Mouse (Mus musculus): ENCODE measurements at regions not wholly inside any gene's neighbourhood (a gene's known extent, or its start where the extent isn't known, plus 50 kb on each side); places are given as distances from the start of the nearest gene placed in this dataset.
"Not testable (repeated sequence)": the region's sequence is repeated elsewhere in the genome, so short reads cannot be mapped to it uniquely, and the experiment has no call there.

- WGBS, result 65% methylated on average over 5 of the region's 5 CpGs
- Histone ChIP-seq H3K9ac (ENCODE audit: low read length) (no peak overlapping the region), H3K4me2 (ENCODE audit: low read depth, severe bottlenecking) (no peak overlapping the region), H3K27me3 (ENCODE audit: control insufficient read depth, insufficient read depth, low read length) (no peaks in the 10 kb centered on the region), H3K27ac (replicated peaks; ENCODE audit: low read depth, low read length) (no peak overlapping the region), H3K9me3 (ENCODE audit: control insufficient read depth, low read length) (no peaks in the 10 kb centered on the region), H3K36me3 (ENCODE audit: control insufficient read depth, insufficient read depth, low read length) (no peaks in the 10 kb centered on the region), H3K4me1 (ENCODE audit: control insufficient read depth, insufficient read depth, low read length) (no peaks in the 10 kb centered on the region), H3K4me3 (ENCODE audit: low read depth, low read length) (no peak overlapping the region)
- ATAC-seq (ENCODE audit: insufficient number of reproducible peaks, low FRiP score, low TSS enrichment, low read depth) (no peak), DNase-seq (ENCODE audit: low spot score) (peak; percentile 66)
These were observed 84.5 kb upstream of the C9orf72 start for GRCm38 (mm10) chr4:35310396-35310977.

GRCm38 (mm10) chr4:35308221-35308620 is 82.2 kb upstream of the C9orf72 start:
- H3K4me1 ChIP-seq (ENCODE audit: control insufficient read depth, insufficient read depth, low read length), result no peaks in the 10 kb centered on the region
- H3K27me3 ChIP-seq (ENCODE audit: control insufficient read depth, insufficient read depth, low read length), result no peaks in the 10 kb centered on the region
- no peak overlapping the region for H3K9ac ChIP-seq (ENCODE audit: low read length)
- DNase-seq (ENCODE audit: low spot score) (no peak), ATAC-seq (ENCODE audit: insufficient number of reproducible peaks, low FRiP score, low TSS enrichment, low read depth) (no peak)
- no peak overlapping the region for H3K4me2 ChIP-seq (ENCODE audit: low read depth, severe bottlenecking)
- H3K9me3 ChIP-seq (ENCODE audit: control insufficient read depth, low read length), result no peaks in the 10 kb centered on the region
- no peak overlapping the region for H3K27ac ChIP-seq (replicated peaks; ENCODE audit: low read depth, low read length)
- no peaks in the 10 kb centered on the region for H3K36me3 ChIP-seq (ENCODE audit: control insufficient read depth, insufficient read depth, low read length)
- 71% methylated on average over 5 of the region's 5 CpGs for WGBS
- no peak overlapping the region for H3K4me3 ChIP-seq (ENCODE audit: low read depth, low read length)

- H3K27me3 ChIP-seq (ENCODE audit: control insufficient read depth, insufficient read depth, low read length), result no peaks in the 10 kb centered on the region
- ATAC-seq (ENCODE audit: insufficient number of reproducible peaks, low FRiP score, low TSS enrichment, low read depth) (no peak), DNase-seq (ENCODE audit: low spot score) (no peak)
- 77% methylated on average over 1 of the region's 1 CpGs for WGBS
- no peaks in the 10 kb centered on the region for H3K36me3 ChIP-seq (ENCODE audit: control insufficient read depth, insufficient read depth, low read length)
- no peak overlapping the region for H3K4me3 ChIP-seq (ENCODE audit: low read depth, low read length)
- no peak overlapping the region for H3K27ac ChIP-seq (replicated peaks; ENCODE audit: low read depth, low read length)
- no peak overlapping the region for H3K4me2 ChIP-seq (ENCODE audit: low read depth, severe bottlenecking)
- H3K9me3 ChIP-seq (ENCODE audit: control insufficient read depth, low read length), result no peaks in the 10 kb centered on the region
- no peak overlapping the region for H3K9ac ChIP-seq (ENCODE audit: low read length)
- no peaks in the 10 kb centered on the region for H3K4me1 ChIP-seq (ENCODE audit: control insufficient read depth, insufficient read depth, low read length)
These were observed 79.2 kb upstream of the C9orf72 start for GRCm38 (mm10) chr4:35305210-35305609.

- no peaks in the 10 kb centered on the region for H3K4me1 ChIP-seq (ENCODE audit: control insufficient read depth, insufficient read depth, low read length)
- H3K4me3 ChIP-seq (ENCODE audit: low read depth, low read length), result no peak overlapping the region
- H3K4me2 ChIP-seq (ENCODE audit: low read depth, severe bottlenecking), result no peak overlapping the region
- DNase-seq (ENCODE audit: low spot score) (no peak), ATAC-seq (ENCODE audit: insufficient number of reproducible peaks, low FRiP score, low TSS enrichment, low read depth) (no peak)
- WGBS, result 67% methylated on average over 2 of the region's 2 CpGs
- no peaks in the 10 kb centered on the region for H3K9me3 ChIP-seq (ENCODE audit: control insufficient read depth, low read length)
- no peaks in the 10 kb centered on the region for H3K27me3 ChIP-seq (ENCODE audit: control insufficient read depth, insufficient read depth, low read length)
- H3K36me3 ChIP-seq (ENCODE audit: control insufficient read depth, insufficient read depth, low read length), result no peaks in the 10 kb centered on the region
- no peak overlapping the region for H3K27ac ChIP-seq (replicated peaks; ENCODE audit: low read depth, low read length)
- H3K9ac ChIP-seq (ENCODE audit: low read length), result no peak overlapping the region
These were observed 74.9 kb upstream of the C9orf72 start for GRCm38 (mm10) chr4:35300848-35301247.

GRCm38 (mm10) chr4:35300374-35300773 is 74.4 kb upstream of the C9orf72 start:
- H3K27ac ChIP-seq (replicated peaks; ENCODE audit: low read depth, low read length); ATAC-seq (ENCODE audit: insufficient number of reproducible peaks, low FRiP score, low TSS enrichment, low read depth); H3K9me3 ChIP-seq (ENCODE audit: control insufficient read depth, low read length); H3K27me3 ChIP-seq (ENCODE audit: control insufficient read depth, insufficient read depth, low read length); H3K4me2 ChIP-seq (ENCODE audit: low read depth, severe bottlenecking); H3K9ac ChIP-seq (ENCODE audit: low read length); H3K36me3 ChIP-seq (ENCODE audit: control insufficient read depth, insufficient read depth, low read length); H3K4me3 ChIP-seq (ENCODE audit: low read depth, low read length); H3K4me1 ChIP-seq (ENCODE audit: control insufficient read depth, insufficient read depth, low read length); DNase-seq (ENCODE audit: low spot score): not testable (repeated sequence)
- WGBS, result 87% methylated on average over 4 of the region's 4 CpGs

- no peak overlapping the region for H3K4me2 ChIP-seq (ENCODE audit: low read depth, severe bottlenecking)
- no peak overlapping the region for H3K9ac ChIP-seq (ENCODE audit: low read length)
- DNase-seq (ENCODE audit: low spot score) (no peak), ATAC-seq (ENCODE audit: insufficient number of reproducible peaks, low FRiP score, low TSS enrichment, low read depth) (no peak)
- H3K27me3 ChIP-seq (ENCODE audit: control insufficient read depth, insufficient read depth, low read length), result no peaks in the 10 kb centered on the region
- no peak overlapping the region for H3K27ac ChIP-seq (replicated peaks; ENCODE audit: low read depth, low read length)
- H3K9me3 ChIP-seq (ENCODE audit: control insufficient read depth, low read length), result no peaks in the 10 kb centered on the region
- H3K4me1 ChIP-seq (ENCODE audit: control insufficient read depth, insufficient read depth, low read length), result no peaks in the 10 kb centered on the region
- no peak overlapping the region for H3K4me3 ChIP-seq (ENCODE audit: low read depth, low read length)
- no peaks in the 10 kb centered on the region for H3K36me3 ChIP-seq (ENCODE audit: control insufficient read depth, insufficient read depth, low read length)
These were observed 58.6 kb upstream of the C9orf72 start for GRCm38 (mm10) chr4:35284611-35285010.

All from limb, embryonic 11.5 days (tissue).